Mouse (Mus musculus): ENCODE data around the gene Acap2.

The Acap2 gene

DNA sequence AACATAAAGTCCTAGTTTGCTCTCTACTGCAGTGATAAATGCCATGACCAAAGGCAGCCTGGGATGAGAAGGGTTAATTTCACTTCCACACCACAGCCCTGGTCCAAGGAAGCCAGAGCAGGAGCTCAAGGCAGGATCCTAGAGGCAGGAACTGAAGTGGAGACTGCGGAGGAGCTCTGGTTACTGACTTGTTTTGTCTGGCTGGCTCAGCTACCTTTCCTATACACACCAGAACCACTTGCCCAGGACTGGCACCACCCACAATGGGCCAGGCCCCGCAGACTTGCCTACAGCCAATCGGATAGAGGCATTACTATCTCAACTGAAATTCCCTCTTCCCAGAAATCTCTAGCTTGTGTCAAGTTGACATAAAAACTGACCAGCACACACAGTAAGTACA is 140.8 kb downstream of the Acap2 start:
- Histone ChIP-seq H3K4me1 (replicated peaks; ENCODE audit: low read depth, low read length) (peaks cover 18% of the 10 kb centered on the region), H3K9me3 (ENCODE audit: low read length) (no peaks in the 10 kb centered on the region), H3K36me3 (ENCODE audit: insufficient read depth, low read length) (peaks cover 4% of the 10 kb centered on the region; the same call in 1 of the 2 replicates), H3K27me3 (ENCODE audit: insufficient read depth, low read length) (no peaks in the 10 kb centered on the region), H3K4me3 (replicated peaks; ENCODE audit: low read length) (no peak overlapping the region)
- TF ChIP-seq NANOG (IDR thresholded peaks at IDR 0.05; ENCODE audit: borderline replicate concordance, low read length) (no peak), CTCF (conservative IDR thresholded peaks at IDR 0.05; ENCODE audit: low read length) (no peak), POU5F1 (IDR thresholded peaks at IDR 0.05; ENCODE audit: borderline replicate concordance, low read length) (no peak)

DNA sequence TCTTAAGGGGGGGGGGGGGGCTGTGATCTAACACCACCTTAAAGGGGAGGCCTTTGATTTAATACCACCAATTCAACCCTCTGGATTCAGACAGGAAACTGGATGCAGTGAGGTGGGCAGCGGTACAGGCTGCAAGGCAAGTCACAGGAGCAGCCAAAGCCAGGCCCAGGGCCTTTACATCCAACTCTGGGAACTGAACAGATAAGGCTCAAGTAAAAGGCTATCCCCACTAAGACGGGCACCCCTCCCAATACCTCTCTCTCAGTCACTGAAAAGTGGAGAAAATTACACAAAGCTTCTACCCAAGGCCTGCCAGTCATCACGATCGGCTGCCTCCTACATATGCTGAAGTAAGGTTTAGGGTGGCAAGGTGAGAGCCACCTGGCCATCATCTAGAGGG is 141.3 kb downstream of the Acap2 start:
- TF ChIP-seq CTCF (conservative IDR thresholded peaks at IDR 0.05; ENCODE audit: low read length) (no peak), POU5F1 (IDR thresholded peaks at IDR 0.05; ENCODE audit: borderline replicate concordance, low read length) (no peak), NANOG (IDR thresholded peaks at IDR 0.05; ENCODE audit: borderline replicate concordance, low read length) (no peak)
- Histone ChIP-seq H3K27me3 (ENCODE audit: insufficient read depth, low read length) (no peaks in the 10 kb centered on the region), H3K4me3 (replicated peaks; ENCODE audit: low read length) (no peak overlapping the region), H3K9me3 (ENCODE audit: low read length) (no peaks in the 10 kb centered on the region), H3K4me1 (replicated peaks; ENCODE audit: low read depth, low read length) (peaks cover 15% of the 10 kb centered on the region), H3K36me3 (ENCODE audit: insufficient read depth, low read length) (peaks cover 4% of the 10 kb centered on the region; the same call in 1 of the 2 replicates)

DNA sequence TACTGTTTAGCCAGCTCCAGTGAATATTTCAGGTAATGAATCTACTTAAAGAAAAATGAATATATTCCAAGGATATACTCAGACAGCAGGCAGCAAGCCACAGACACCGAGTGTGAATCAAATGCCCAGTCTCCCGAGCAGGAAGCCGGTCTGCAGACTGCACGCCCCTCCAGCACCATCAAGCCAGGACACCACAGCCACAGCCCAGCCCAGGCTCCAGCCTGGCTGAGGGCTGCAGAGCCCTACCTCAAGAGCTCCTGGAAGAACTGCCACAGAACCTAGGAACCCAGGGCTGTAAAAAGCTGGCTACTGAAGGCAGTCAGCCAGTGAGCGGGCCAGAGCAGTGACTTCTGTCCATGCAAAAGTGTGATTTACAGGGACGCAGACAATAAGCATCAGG is 148.2 kb downstream of the Acap2 start:
- H3K4me1 ChIP-seq (replicated peaks; ENCODE audit: low read depth, low read length): peaks cover 15% of the 10 kb centered on the region
- TF ChIP-seq POU5F1 (IDR thresholded peaks at IDR 0.05; ENCODE audit: borderline replicate concordance, low read length) (no peak), NANOG (IDR thresholded peaks at IDR 0.05; ENCODE audit: borderline replicate concordance, low read length) (no peak), CTCF (conservative IDR thresholded peaks at IDR 0.05; ENCODE audit: low read length) (no peak)
- H3K36me3 ChIP-seq (ENCODE audit: insufficient read depth, low read length): peaks cover 19% of the 10 kb centered on the region
- H3K9me3 ChIP-seq (ENCODE audit: low read length): no peaks in the 10 kb centered on the region
- no peak overlapping the region for H3K4me3 ChIP-seq (replicated peaks; ENCODE audit: low read length)
- no peaks in the 10 kb centered on the region for H3K27me3 ChIP-seq (ENCODE audit: insufficient read depth, low read length)

DNA sequence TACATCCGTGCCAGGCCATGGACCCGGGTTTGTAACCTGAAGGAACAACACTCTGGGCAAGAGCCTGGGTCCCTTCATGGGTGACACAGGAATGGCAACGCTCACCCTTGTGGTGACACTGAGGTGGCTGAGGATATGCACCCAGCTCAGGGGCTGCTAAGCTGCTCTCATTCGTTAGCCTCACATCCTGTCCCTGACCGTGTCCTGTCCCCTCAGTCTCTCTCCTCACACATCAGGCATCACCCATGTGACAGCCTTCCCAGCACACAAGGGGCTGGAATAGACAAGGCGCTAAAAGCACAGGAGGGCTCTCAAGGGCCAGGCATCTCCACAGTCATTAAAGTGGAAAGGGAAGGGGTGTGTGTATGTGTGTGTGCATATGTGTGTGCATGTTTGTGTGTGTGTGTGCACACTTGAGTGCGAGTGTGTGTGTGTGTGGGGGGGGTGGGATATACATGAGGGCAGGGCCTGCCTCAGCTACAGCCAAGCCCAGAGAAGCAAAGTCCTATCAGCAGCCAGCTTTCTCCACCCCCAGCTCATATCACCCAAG is 148.8 kb downstream of the Acap2 start:
- Histone ChIP-seq H3K4me1 (replicated peaks; ENCODE audit: low read depth, low read length) (peaks cover 15% of the 10 kb centered on the region), H3K27me3 (ENCODE audit: insufficient read depth, low read length) (no peaks in the 10 kb centered on the region), H3K36me3 (ENCODE audit: insufficient read depth, low read length) (peaks cover 23% of the 10 kb centered on the region), H3K4me3 (replicated peaks; ENCODE audit: low read length) (no peak overlapping the region), H3K9me3 (ENCODE audit: low read length) (no peaks in the 10 kb centered on the region)
- TF ChIP-seq POU5F1 (IDR thresholded peaks at IDR 0.05; ENCODE audit: borderline replicate concordance, low read length) (no peak), NANOG (IDR thresholded peaks at IDR 0.05; ENCODE audit: borderline replicate concordance, low read length) (no peak), CTCF (conservative IDR thresholded peaks at IDR 0.05; ENCODE audit: low read length) (no peak)

DNA sequence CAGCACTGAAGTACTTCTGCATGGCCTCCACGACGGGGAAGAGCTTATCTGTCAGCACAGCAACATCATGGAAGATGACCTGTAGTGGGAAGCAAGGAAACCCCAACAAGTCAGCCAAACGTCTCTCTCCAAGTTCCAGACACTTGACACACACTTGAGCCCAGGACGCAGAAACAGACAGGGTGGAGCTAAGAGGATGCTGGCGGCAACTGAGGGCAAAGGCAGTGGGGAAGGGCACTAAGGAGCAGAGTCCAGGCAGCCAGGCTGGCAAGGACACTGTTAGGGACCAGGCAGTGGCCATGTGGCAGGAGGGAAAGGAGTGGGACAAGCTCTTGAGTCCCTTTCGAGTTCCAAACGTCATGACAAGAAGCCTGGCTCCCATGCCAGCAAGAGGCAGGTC is 150.3 kb downstream of the Acap2 start:
- H3K27me3 ChIP-seq (ENCODE audit: insufficient read depth, low read length): no peaks in the 10 kb centered on the region
- H3K4me1 ChIP-seq (replicated peaks; ENCODE audit: low read depth, low read length): peaks cover 20% of the 10 kb centered on the region
- H3K4me3 ChIP-seq (replicated peaks; ENCODE audit: low read length): no peak overlapping the region
- no peaks in the 10 kb centered on the region for H3K9me3 ChIP-seq (ENCODE audit: low read length)
- TF ChIP-seq CTCF (conservative IDR thresholded peaks at IDR 0.05; ENCODE audit: low read length) (no peak), POU5F1 (IDR thresholded peaks at IDR 0.05; ENCODE audit: borderline replicate concordance, low read length) (no peak), NANOG (IDR thresholded peaks at IDR 0.05; ENCODE audit: borderline replicate concordance, low read length) (no peak)
- peaks cover 32% of the 10 kb centered on the region for H3K36me3 ChIP-seq (ENCODE audit: insufficient read depth, low read length)

DNA sequence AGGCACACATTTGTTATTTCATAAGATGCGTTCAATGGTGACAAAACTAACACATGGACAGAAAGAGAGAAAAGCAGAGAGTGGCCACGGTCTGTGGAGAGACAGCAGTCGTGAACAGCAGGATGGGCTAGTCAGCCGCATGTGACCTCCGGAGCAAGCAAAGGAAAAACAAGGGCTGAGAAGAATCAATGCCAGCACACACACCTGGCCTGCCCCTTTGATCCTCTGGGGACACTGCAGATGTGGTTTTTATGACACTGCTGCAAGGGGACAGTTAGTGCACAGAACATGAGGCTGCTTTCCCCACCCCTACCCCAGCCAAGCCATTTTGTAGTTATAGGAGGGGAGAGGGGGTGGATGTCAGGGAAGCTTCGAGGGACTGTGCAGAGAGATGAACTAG is 152.9 kb downstream of the Acap2 start:
- no peaks in the 10 kb centered on the region for H3K27me3 ChIP-seq (ENCODE audit: insufficient read depth, low read length)
- no peak for TF ChIP-seq POU5F1 (IDR thresholded peaks at IDR 0.05; ENCODE audit: borderline replicate concordance, low read length)
- no peak for TF ChIP-seq CTCF (conservative IDR thresholded peaks at IDR 0.05; ENCODE audit: low read length)
- TF ChIP-seq NANOG (IDR thresholded peaks at IDR 0.05; ENCODE audit: borderline replicate concordance, low read length): no peak

DNA sequence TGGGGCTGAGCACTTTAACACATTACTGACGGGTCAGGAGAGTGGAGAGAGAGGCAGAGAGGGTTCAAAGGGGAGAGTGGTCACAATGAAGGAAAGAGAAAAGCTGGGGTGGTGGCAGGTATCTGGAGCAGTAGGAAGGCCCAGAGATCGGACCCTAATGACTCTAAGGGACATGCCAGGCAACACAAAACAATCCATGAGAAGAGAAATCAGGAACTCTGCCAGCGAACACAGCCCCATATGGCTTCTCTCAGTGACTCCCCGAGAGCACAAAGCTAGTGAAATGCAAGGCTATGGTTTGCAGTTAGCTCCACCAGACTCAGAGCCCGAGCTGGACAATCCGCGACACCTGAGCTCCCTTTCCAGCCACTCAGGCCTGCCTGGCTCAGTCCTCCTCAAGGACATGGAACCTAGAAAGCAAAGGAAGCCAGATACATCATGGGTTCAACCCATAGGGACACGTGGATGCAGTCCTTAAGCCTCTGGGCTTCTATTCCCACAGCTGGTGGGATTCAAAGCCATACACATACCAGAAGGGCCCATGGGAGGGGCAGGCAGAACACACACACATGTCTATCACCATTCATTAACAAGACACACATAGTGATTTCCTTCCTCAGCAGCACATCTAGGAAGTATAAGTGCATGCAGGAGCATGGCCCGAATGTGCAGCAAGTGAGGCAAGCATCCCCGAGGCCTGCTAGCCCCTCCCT is 153.7 kb downstream of the Acap2 start:
- no peaks in the 10 kb centered on the region for H3K9me3 ChIP-seq (ENCODE audit: low read length)
- TF ChIP-seq CTCF (conservative IDR thresholded peaks at IDR 0.05; ENCODE audit: low read length) (no peak), NANOG (IDR thresholded peaks at IDR 0.05; ENCODE audit: borderline replicate concordance, low read length) (no peak)
- H3K27me3 ChIP-seq (ENCODE audit: insufficient read depth, low read length): no peaks in the 10 kb centered on the region
- H3K4me3 ChIP-seq (replicated peaks; ENCODE audit: low read length): no peak overlapping the region
- peaks cover 35% of the 10 kb centered on the region for H3K36me3 ChIP-seq (ENCODE audit: insufficient read depth, low read length)
- H3K4me1 ChIP-seq (replicated peaks; ENCODE audit: low read depth, low read length): peaks cover 22% of the 10 kb centered on the region

More for the DNA sequence above, 152.9 kb downstream of the Acap2 start:
- H3K36me3 ChIP-seq (ENCODE audit: insufficient read depth, low read length): peaks cover 29% of the 10 kb centered on the region
- H3K4me1 ChIP-seq (replicated peaks; ENCODE audit: low read depth, low read length): peaks cover 22% of the 10 kb centered on the region
- H3K9me3 ChIP-seq (ENCODE audit: low read length): no peaks in the 10 kb centered on the region
- no peak overlapping the region for H3K4me3 ChIP-seq (replicated peaks; ENCODE audit: low read length)

DNA sequence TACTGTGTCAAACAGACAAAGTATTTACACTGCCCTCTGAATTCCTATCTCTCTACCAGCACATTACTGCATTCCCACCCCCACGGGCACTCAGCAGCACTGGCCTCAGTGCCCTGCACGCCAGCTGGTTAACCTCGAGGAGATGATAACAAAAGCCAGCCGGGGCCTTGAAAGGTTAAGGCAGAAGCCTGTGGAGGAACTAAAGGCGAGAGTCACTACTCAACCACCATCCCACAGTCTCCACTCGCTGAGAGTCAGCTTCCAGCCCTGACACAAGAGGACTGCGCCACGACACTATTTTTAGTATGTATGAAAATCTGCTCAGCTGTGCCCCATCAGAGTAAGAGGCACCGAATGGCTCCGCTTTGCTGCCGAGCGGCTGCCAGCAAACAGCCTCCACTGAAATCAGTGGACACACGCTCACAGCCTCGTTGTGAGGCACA is 154.8 kb downstream of the Acap2 start:
- Histone ChIP-seq H3K27me3 (ENCODE audit: insufficient read depth, low read length) (no peaks in the 10 kb centered on the region), H3K4me1 (replicated peaks; ENCODE audit: low read depth, low read length) (peaks cover 11% of the 10 kb centered on the region), H3K36me3 (ENCODE audit: insufficient read depth, low read length) (peaks cover 35% of the 10 kb centered on the region), H3K9me3 (ENCODE audit: low read length) (no peaks in the 10 kb centered on the region), H3K4me3 (replicated peaks; ENCODE audit: low read length) (no peak overlapping the region)
- TF ChIP-seq NANOG (IDR thresholded peaks at IDR 0.05; ENCODE audit: borderline replicate concordance, low read length) (no peak), POU5F1 (IDR thresholded peaks at IDR 0.05; ENCODE audit: borderline replicate concordance, low read length) (no peak), CTCF (conservative IDR thresholded peaks at IDR 0.05; ENCODE audit: low read length) (no peak)

Measured in E14TG2a.4 (cell line).